Mouse (Mus musculus) MEL (cell line): ENCODE measurements at regions not wholly inside any gene's neighbourhood (a gene's known extent, or its start where the extent isn't known, plus 50 kb on each side); places are given as distances from the start of the nearest gene placed in this dataset.

Experiments
- DNase-seq: peaks from one replicate; pipeline ENCODE4 v3.0.0; 2011; ENCODE audit warnings: low read depth, low spot score
- H3K27ac ChIP-seq: 2 replicates; pipeline ENCODE4 v1.5.1; 2012; ENCODE audit warnings: low read depth, mild to moderate bottlenecking, control low read depth, low read length, moderate library complexity; ENCODE audit not compliant: control insufficient read depth
- H3K27me3 ChIP-seq, 2 experiments: fragments of 150-350 bp in 1 of 2; sonication (generic) in 1 of 2; 2 replicates each; pipeline ENCODE4 v1.6.1; 2012; ENCODE audit warnings: low read length in 2 of 2, mild to moderate bottlenecking in 2 of 2, improper control_type of control experiment in 1 of 2, moderate library complexity in 1 of 2; ENCODE audit not compliant: insufficient read depth in 2 of 2, control insufficient read depth in 1 of 2
- H3K36me3 ChIP-seq, 2 experiments: 2 replicates each; pipeline ENCODE4 v1.6.1; 2012 to 2014; ENCODE audit warnings: low read length in 2 of 2, improper control_type of control experiment in 1 of 2, inconsistent platforms in 1 of 2, mild to moderate bottlenecking in 1 of 2; ENCODE audit not compliant: insufficient read depth in 2 of 2, control insufficient read depth in 1 of 2
- H3K4me1 ChIP-seq, 2 experiments: fragments of 150-350 bp in 1 of 2; sonication (generic) in 1 of 2; 2 replicates each; pipeline ENCODE4 v1.6.1; 2012; ENCODE audit warnings: low read length in 2 of 2, improper control_type of control experiment in 1 of 2, mild to moderate bottlenecking in 1 of 2; ENCODE audit not compliant: insufficient read depth in 2 of 2, control insufficient read depth in 1 of 2
- H3K4me3 ChIP-seq, 2 experiments: fragments of 150-350 bp in 1 of 2; sonication (generic) in 1 of 2; 2 replicates each; pipeline ENCODE4 v1.5.1; 2012; ENCODE audit warnings: low read depth in 2 of 2, low read length in 2 of 2, mild to moderate bottlenecking in 2 of 2, moderate library complexity in 2 of 2, control low read depth in 1 of 2, improper control_type of control experiment in 1 of 2; ENCODE audit not compliant: control insufficient read depth in 1 of 2, insufficient read depth in 1 of 2
- H3K79me2 ChIP-seq: 2 replicates; pipeline ENCODE4 v1.6.1; 2012; ENCODE audit warnings: mild to moderate bottlenecking, low read length, moderate library complexity; ENCODE audit not compliant: control insufficient read depth, poor library complexity, insufficient read depth
- H3K9ac ChIP-seq: 2 replicates; pipeline ENCODE4 v1.6.1; 2012; ENCODE audit warnings: low read depth, mild to moderate bottlenecking, control low read depth, low read length, moderate library complexity; ENCODE audit not compliant: control insufficient read depth, poor library complexity, severe bottlenecking
- H3K9me3 ChIP-seq: fragments of 150-350 bp; sonication (generic); replicated peaks from 2 replicates; pipeline ENCODE4 v1.6.1; 2012; ENCODE audit warnings: mild to moderate bottlenecking, low read length, improper control_type of control experiment, moderate library complexity; ENCODE audit not compliant: insufficient read depth
- CHD2 ChIP-seq: IDR thresholded peaks from 2 replicates; pipeline ENCODE4 v1.6.1; 2011; ENCODE audit warnings: low read length, improper control_type of control experiment
- ELF1 ChIP-seq: IDR thresholded peaks from 2 replicates; pipeline ENCODE4 v1.6.1; 2014; ENCODE audit warnings: low read depth, mild to moderate bottlenecking, inconsistent platforms, low read length, improper control_type of control experiment, moderate library complexity
- ETS1 ChIP-seq: IDR thresholded peaks from 2 replicates; pipeline ENCODE4 v1.6.1; 2012; ENCODE audit warnings: low read depth, mild to moderate bottlenecking, inconsistent platforms, low read length, improper control_type of control experiment, moderate library complexity
- HCFC1 ChIP-seq: IDR thresholded peaks from 2 replicates; pipeline ENCODE4 v1.6.1; 2012; ENCODE audit warnings: low read depth, mild to moderate bottlenecking, inconsistent platforms, low read length, improper control_type of control experiment, moderate library complexity
- KAT2A ChIP-seq: conservative IDR thresholded peaks from 2 replicates; pipeline ENCODE4 v1.6.1; 2012; ENCODE audit warnings: low read depth, low read length, improper control_type of control experiment, inconsistent platforms
- MAFK ChIP-seq: IDR thresholded peaks from 2 replicates; pipeline ENCODE4 v1.6.1; 2011; ENCODE audit warnings: low read depth, mild to moderate bottlenecking, low read length, improper control_type of control experiment, borderline replicate concordance
- MXI1 ChIP-seq: IDR thresholded peaks from 2 replicates; pipeline ENCODE4 v1.6.1; 2011; ENCODE audit warnings: mild to moderate bottlenecking, low read depth, low read length, improper control_type of control experiment
- MYB ChIP-seq: IDR thresholded peaks from 2 replicates; pipeline ENCODE4 v1.6.1; 2011; ENCODE audit warnings: mild to moderate bottlenecking, low read depth, low read length, improper control_type of control experiment
- MYC ChIP-seq: IDR thresholded peaks from 2 replicates; pipeline ENCODE4 v1.6.1; 2011; ENCODE audit warnings: low read depth, mild to moderate bottlenecking, low read length, improper control_type of control experiment, moderate library complexity
- NELFE ChIP-seq: IDR thresholded peaks from 2 replicates; pipeline ENCODE4 v1.6.1; 2011; ENCODE audit warnings: low read depth, low read length, improper control_type of control experiment
- POLR2A ChIP-seq, 2 experiments: IDR thresholded peaks; 2 replicates each; pipeline ENCODE4 v1.6.1; 2011 to 2012; ENCODE audit warnings: low read length in 2 of 2, mild to moderate bottlenecking in 2 of 2, control low read depth in 1 of 2, improper control_type of control experiment in 1 of 2, low read depth in 1 of 2, moderate library complexity in 1 of 2; ENCODE audit not compliant: control insufficient read depth in 1 of 2, insufficient read depth in 1 of 2, poor library complexity in 1 of 2
- RAD21 ChIP-seq: IDR thresholded peaks from 2 replicates; pipeline ENCODE4 v1.6.1; 2011; ENCODE audit warnings: mild to moderate bottlenecking, low read depth, low read length, improper control_type of control experiment
- RCOR1 ChIP-seq: IDR thresholded peaks from 2 replicates; pipeline ENCODE4 v1.6.1; 2012; ENCODE audit warnings: low read depth, mild to moderate bottlenecking, inconsistent platforms, low read length, improper control_type of control experiment
- SMC3 ChIP-seq: IDR thresholded peaks from 2 replicates; pipeline ENCODE4 v1.6.1; 2011; ENCODE audit warnings: low read depth, low read length, improper control_type of control experiment
- TAL1 ChIP-seq: IDR thresholded peaks from 2 replicates; pipeline ENCODE4 v1.6.1; 2012; ENCODE audit warnings: mild to moderate bottlenecking, inconsistent platforms, low read length, moderate library complexity, mixed read lengths
- TBP ChIP-seq: IDR thresholded peaks from 2 replicates; pipeline ENCODE4 v1.8.0; 2011; ENCODE audit warnings: low read depth, low read length, improper control_type of control experiment
- USF1 ChIP-seq: IDR thresholded peaks from 2 replicates; pipeline ENCODE4 v1.6.1; 2014; ENCODE audit warnings: low read depth, mild to moderate bottlenecking, inconsistent platforms, low read length, improper control_type of control experiment, moderate library complexity
- USF2 ChIP-seq, 2 experiments: IDR thresholded peaks; 2 replicates each; pipeline ENCODE4 v1.6.1; 2011 to 2012; ENCODE audit warnings: improper control_type of control experiment in 2 of 2, low read length in 2 of 2, borderline replicate concordance in 1 of 2, inconsistent platforms in 1 of 2, low read depth in 1 of 2, mild to moderate bottlenecking in 1 of 2; ENCODE audit not compliant: insufficient read depth in 1 of 2

GRCm38 (mm10) chr1:12398146-12398884 lies 984.4 kb downstream of the A830018L16Rik start:
- no peak overlapping the region for H3K4me3 ChIP-seq
- DNase-seq = no peak
- H3K9ac ChIP-seq = no peak overlapping the region
- H3K27ac ChIP-seq = no peak overlapping the region
- no peaks in the 10 kb centered on the region for H3K79me2 ChIP-seq
- H3K36me3 ChIP-seq = no peaks in the 10 kb centered on the region
- no peaks in the 10 kb centered on the region for H3K4me1 ChIP-seq
- no peaks in the 10 kb centered on the region for H3K27me3 ChIP-seq
- no peak for TF ChIP-seq POLR2A (IDR thresholded peaks at IDR 0.05; ENCODE audit: control insufficient read depth in 1 of 2, insufficient read depth in 1 of 2, low read depth in 1 of 2, low read length in 2 of 2, poor library complexity in 1 of 2)
- TF ChIP-seq MYC = no peak
- TF ChIP-seq SMC3 = no peak
- TF ChIP-seq RCOR1 = no peak
- TF ChIP-seq RAD21 = no peak
- TF ChIP-seq TBP = no peak
- no peak for TF ChIP-seq HCFC1
- no peak for TF ChIP-seq ETS1
- no peak for TF ChIP-seq NELFE
- TF ChIP-seq CHD2 = no peak
- no peak for TF ChIP-seq MAFK
- no peak for TF ChIP-seq KAT2A
- TF ChIP-seq, all 39 proteins: peak for 0
- H3K9me3 ChIP-seq = no peaks in the 10 kb centered on the region

DNA sequence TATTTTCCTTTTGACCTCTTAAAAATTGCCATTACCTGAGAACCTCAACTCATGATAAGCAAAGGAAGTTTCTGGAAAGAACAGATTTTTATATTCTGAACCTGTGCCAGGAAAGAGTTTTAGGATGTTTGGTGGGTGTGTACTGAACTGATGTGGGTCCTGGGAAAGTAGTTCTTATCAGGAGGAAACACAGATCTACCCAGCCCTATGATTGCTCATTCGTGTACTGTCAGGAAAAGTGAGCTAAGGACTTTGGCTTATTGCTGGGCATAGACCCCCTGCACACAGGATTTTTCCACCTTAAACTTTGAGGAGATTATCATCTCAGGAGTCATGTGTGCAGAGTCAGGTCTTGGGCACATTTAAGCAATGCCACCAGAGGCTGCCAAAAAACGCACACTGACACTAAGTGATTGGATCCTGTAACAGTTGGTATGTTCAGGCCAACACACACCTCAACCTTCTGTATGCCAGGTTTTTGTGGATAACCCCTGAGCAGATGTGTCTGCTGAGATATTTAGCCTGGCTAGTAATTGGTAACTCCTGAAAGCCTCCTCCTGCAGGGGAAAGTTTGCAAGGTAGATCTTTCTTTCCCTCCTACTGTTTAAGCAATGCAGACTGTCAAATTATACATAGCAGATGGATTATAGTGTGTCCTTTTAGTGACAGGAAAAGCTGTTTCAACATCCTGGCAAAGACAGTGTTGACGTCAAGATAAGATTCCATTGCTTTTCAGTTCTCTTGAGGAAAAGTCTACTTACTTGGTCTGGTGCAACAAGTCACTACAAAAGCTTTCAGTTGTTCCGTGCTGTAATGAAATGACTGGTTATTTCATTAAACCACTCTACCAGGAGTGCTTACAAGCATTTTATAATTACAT lies 991.7 kb downstream of the A830018L16Rik start:
- H3K27ac ChIP-seq = no peak overlapping the region
- DNase-seq = no peak
- H3K9me3 ChIP-seq = no peaks in the 10 kb centered on the region
- H3K36me3 ChIP-seq = no peaks in the 10 kb centered on the region
- H3K4me1 ChIP-seq = no peaks in the 10 kb centered on the region
- H3K27me3 ChIP-seq = no peaks in the 10 kb centered on the region
- H3K9ac ChIP-seq = no peak overlapping the region
- TF ChIP-seq TAL1 (no peak), POLR2A (IDR thresholded peaks at IDR 0.05; ENCODE audit: control insufficient read depth in 1 of 2, insufficient read depth in 1 of 2, low read depth in 1 of 2, low read length in 2 of 2, poor library complexity in 1 of 2) (no peak), MXI1 (no peak), USF2 (IDR thresholded peaks at IDR 0.05; ENCODE audit: borderline replicate concordance in 1 of 2, insufficient read depth in 1 of 2, low read depth in 1 of 2, low read length in 2 of 2) (no peak), ETS1 (no peak), ELF1 (no peak), MYB (no peak), USF1 (no peak)
- TF ChIP-seq, all 39 proteins: peak for 0
- Histone ChIP-seq H3K79me2 (no peaks in the 10 kb centered on the region), H3K4me3 (no peak overlapping the region)
